ENCODE assay signal across 9 mouse cellular contexts in the genomic region with DNA sequence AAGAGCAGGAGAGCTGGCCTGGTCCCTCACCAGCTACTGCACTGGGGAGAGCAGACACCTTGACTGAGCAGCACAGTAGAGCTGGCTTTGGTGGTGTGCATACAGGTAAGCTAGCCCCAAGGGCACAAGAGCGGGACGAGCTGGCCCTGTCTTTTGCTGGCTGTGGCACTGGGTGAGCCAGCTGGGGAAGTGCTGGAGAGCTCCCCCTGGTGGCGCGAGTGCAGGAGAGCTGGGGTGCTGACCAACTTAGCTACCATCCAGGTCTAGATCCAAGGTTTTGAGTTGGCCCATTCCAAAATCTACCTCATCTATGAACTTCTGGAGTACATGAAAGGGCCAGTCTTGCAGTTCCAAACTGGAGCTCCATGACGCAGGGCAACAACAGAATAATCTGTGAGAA. TPM values are rescaled to one million over a fixed set of nuclear protein-coding genes. Genes with fewer than 3 reads are reported as not detected.
DNase-seq lines count a peak whose midpoint lies in the region; ATAC-seq and TF ChIP-seq lines count a peak whose summit lies in the region.
"Had no signal": no experiment of that assay in that cellular context is flagged by ENCODE, and none has a peak within 500 bp of the region (broad histone marks: within the 10 kb centered on the region; RNA-seq: fewer than 3 reads in every experiment).

No protein-coding gene starts in this region.

- 25% methylated on average over 5 of the region's 5 CpGs for WGBS in embryonic facial prominence, embryonic 10.5 days
- WGBS in lung, embryonic 14.5 days = 39% methylated on average over 5 of the region's 5 CpGs
- WGBS in hindbrain, embryonic 13.5 days = 30% methylated on average over 5 of the region's 5 CpGs

- no peak overlapping the region for H3K9ac ChIP-seq in lung, embryonic 14.5 days
- H3K9ac ChIP-seq in hindbrain, embryonic 13.5 days = no peak overlapping the region

- no peak; the same call in 1 of the 2 replicates for ATAC-seq in lung, embryonic 14.5 days (ENCODE audit: insufficient read depth)
- no peak for ATAC-seq in hindbrain, embryonic 13.5 days (ENCODE audit: low FRiP score)

- peak; percentile 79 for TF ChIP-seq CTCF in lung, embryonic 14.5 days (IDR thresholded peaks at IDR 0.05; ENCODE audit: low read depth)

- no peak overlapping the region for H3K4me3 ChIP-seq in embryonic facial prominence, embryonic 10.5 days
- H3K4me3 ChIP-seq in lung, embryonic 14.5 days (ENCODE audit: low read depth, low read length) = no peak overlapping the region
- H3K4me3 ChIP-seq in hindbrain, embryonic 13.5 days = no peak overlapping the region

- H3K27ac ChIP-seq in embryonic facial prominence, embryonic 10.5 days (replicated peaks) = no peak overlapping the region
- no peak overlapping the region for H3K27ac ChIP-seq in lung, embryonic 14.5 days (ENCODE audit: low read depth)
- no peak overlapping the region for H3K27ac ChIP-seq in hindbrain, embryonic 13.5 days

- no peaks in the 10 kb centered on the region for H3K27me3 ChIP-seq in embryonic facial prominence, embryonic 10.5 days (replicated peaks; ENCODE audit: low read depth, poor library complexity, severe bottlenecking)
- H3K27me3 ChIP-seq in lung, embryonic 14.5 days (ENCODE audit: insufficient read depth, low read length) = no peaks in the 10 kb centered on the region
- no peaks in the 10 kb centered on the region for H3K27me3 ChIP-seq in hindbrain, embryonic 13.5 days

- no peak overlapping the region for H3K4me2 ChIP-seq in lung, embryonic 14.5 days
- H3K4me2 ChIP-seq in hindbrain, embryonic 13.5 days = no peak overlapping the region

- H3K4me1 ChIP-seq in embryonic facial prominence, embryonic 10.5 days = no peaks in the 10 kb centered on the region
- H3K4me1 ChIP-seq in lung, embryonic 14.5 days (ENCODE audit: insufficient read depth) = no peaks in the 10 kb centered on the region
- peaks cover 5% of the 10 kb centered on the region for H3K4me1 ChIP-seq in hindbrain, embryonic 13.5 days (replicated peaks)

- no peaks in the 10 kb centered on the region for H3K36me3 ChIP-seq in embryonic facial prominence, embryonic 10.5 days (replicated peaks)
- H3K36me3 ChIP-seq in lung, embryonic 14.5 days (ENCODE audit: insufficient read depth) = no peaks in the 10 kb centered on the region
- H3K36me3 ChIP-seq in hindbrain, embryonic 13.5 days = no peaks in the 10 kb centered on the region

- no peaks in the 10 kb centered on the region for H3K9me3 ChIP-seq in embryonic facial prominence, embryonic 10.5 days
- no peaks in the 10 kb centered on the region for H3K9me3 ChIP-seq in lung, embryonic 14.5 days (ENCODE audit: low read depth, low read length)
- H3K9me3 ChIP-seq in hindbrain, embryonic 13.5 days = no peaks in the 10 kb centered on the region

- DNase-seq in urinary bladder, adult 18-20 months (ENCODE audit: low spot score in 2 of 2) = peak; percentile 17 to 45
- DNase-seq in urinary bladder, postnatal 10 days (ENCODE audit: low spot score) = no peak
- DNase-seq in adrenal gland, postnatal 25 days = peak; percentile 80
- peak; percentile 69 for DNase-seq in embryonic facial prominence, embryonic 10.5 days (ENCODE audit: low spot score)
- peak; percentile 64 for DNase-seq in kidney, adult 9 months
- DNase-seq in lung, embryonic 14.5 days = peak; percentile 59
- DNase-seq in spleen, adult 18-20 months = peak; percentile 23 to 70

RNA-seq across cellular contexts. Expression of a gene that starts 7.2 kb away (rescaled TPM):
- total RNA-seq in adrenal gland, postnatal 25 days (2021) = not detected in 2 replicates
- not detected in 2 replicates for polyA plus RNA-seq in embryonic facial prominence, embryonic 10.5 days (2016; fragmentation: Nextera tagmentation; extraction: Ambion mirVana)
- polyA plus RNA-seq in lung, embryonic 14.5 days (2014; fragmentation: Nextera tagmentation; extraction: Ambion mirVana) = not detected in 2 replicates
- 0.05 TPM in 1 of 2 replicates, not detected in the other for polyA plus RNA-seq in hindbrain, embryonic 13.5 days (2015; fragmentation: Nextera tagmentation; extraction: Ambion mirVana)
- polyA plus RNA-seq: gonadal fat pad, adult 2 months had no signal

RNA-seq across cellular contexts. Expression of a gene that starts 29.3 kb away (rescaled TPM):
- not detected in 2 replicates for total RNA-seq in adrenal gland, postnatal 25 days (2021)
- not detected in 2 replicates for polyA plus RNA-seq in embryonic facial prominence, embryonic 10.5 days (2016; fragmentation: Nextera tagmentation; extraction: Ambion mirVana)
- not detected in 2 replicates for polyA plus RNA-seq in lung, embryonic 14.5 days (2014; fragmentation: Nextera tagmentation; extraction: Ambion mirVana)
- polyA plus RNA-seq in hindbrain, embryonic 13.5 days (2015; fragmentation: Nextera tagmentation; extraction: Ambion mirVana) = 0.09 TPM in 1 of 2 replicates, not detected in the other
- polyA plus RNA-seq: gonadal fat pad, adult 2 months had no signal
